Mouse (Mus musculus) skeletal muscle tissue, postnatal 0 days (tissue): ENCODE data around the gene Fibin. TPM values are rescaled to one million over a fixed set of nuclear protein-coding genes. Genes with fewer than 3 reads are reported as not detected.

Experiments used
- polyA plus RNA-seq: library from polyadenylated mRNA; unstranded; fragments of >200 nt; fragmentation: Nextera tagmentation; extraction: Ambion mirVana; gene quantifications from 2 replicates; pipeline ENCODE4 v1.2.1, GENCODE M21; 2015

Fibin gene
- 63.1 and 72.3 TPM in 2 replicates for polyA plus RNA-seq

DNA sequence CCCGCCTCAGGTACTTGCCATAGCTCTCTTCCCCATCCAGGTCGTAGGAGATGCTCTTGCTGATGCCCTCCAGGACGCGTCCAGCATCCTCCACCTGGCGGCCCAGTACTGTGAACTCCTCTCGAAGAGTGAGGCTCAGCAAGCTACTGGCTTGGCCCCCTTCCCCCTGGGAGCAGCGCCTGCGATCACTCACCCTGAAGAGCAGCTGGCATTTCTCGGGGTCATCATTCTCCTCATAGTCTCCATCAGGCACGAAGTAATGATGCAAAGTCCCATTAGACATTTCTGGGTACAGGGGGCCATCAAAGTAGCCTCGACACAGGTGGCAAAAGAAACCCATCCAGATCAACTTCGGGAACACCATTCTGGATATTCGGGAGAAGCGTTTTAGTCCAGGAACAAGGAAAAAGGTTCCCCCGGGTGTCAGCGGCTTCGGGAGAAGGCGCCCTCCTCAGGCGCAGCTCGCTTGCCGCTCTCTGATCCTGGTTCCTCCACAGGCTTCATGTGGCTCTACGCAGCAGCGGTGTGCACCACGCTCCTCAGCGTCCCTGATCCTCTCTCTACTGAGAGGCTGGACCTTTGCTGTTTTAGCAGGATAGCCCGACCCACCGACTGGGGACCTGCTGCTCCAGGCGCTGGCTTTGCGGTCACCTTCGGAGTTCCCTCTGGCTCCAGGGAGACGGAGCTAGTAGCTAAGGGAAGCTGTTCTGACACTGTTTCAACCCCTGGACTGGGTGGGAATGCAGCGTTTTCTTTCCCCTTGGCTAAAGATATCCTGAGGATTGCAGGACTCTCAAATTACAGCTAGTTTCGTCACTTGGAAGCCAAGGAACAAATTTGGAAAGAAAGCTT, at the start of gene Fibin:
Fibin (minus strand) TSS at position 752 of the 852 bp plus-strand sequence.

DNA sequence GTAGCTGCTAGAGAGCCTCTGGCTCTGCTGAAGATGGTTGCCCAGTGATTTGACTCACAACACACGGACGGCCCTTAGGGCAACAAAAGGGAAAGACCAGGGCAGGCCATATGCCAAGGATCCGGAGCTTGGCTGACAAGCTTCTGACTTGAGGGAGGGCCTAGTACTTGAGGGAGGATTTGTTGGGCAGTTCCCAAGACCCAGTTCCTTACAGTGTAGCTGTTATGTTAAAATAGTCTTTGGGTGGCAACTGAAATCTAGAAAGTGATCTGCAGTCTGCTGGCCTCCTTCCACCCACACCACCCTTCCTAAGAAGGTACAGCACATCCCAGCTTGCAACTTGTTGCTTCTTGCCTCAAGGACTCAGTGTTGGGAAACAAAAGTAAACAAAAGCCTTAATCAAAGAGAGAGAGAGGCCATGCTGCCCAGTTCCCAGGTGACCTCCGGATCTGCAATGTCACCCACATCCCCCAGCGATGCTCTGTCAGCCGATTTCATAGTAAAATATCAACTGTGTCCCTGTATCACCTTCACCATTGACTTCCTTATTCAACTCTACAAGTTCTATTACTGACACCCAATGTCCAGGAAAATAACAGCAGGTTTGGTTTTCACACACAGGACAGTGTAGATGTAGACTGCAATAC, 48.4 kb downstream of the Fibin start, which contains the start of gene Bbox1:
Bbox1 (minus strand) TSS at position 52 of the 647 bp plus-strand sequence.

Other genes with a start within 250 kb of the Fibin start
- gene Bbox1, start 48.6 kb downstream of the Fibin start, polyA plus RNA-seq = 0.27 and 0.56 TPM in 2 replicates
- gene Slc5a12, start 234.1 kb upstream of the Fibin start, polyA plus RNA-seq = not detected in 2 replicates